Mouse (Mus musculus) adrenal gland, postnatal 4 days (tissue): ENCODE data around the gene Fbln7. TPM values are rescaled to one million over a fixed set of nuclear protein-coding genes. Genes with fewer than 3 reads are reported as not detected.

Experiments used
- microRNA-seq: library from miRNA; unstranded; fragments of <30 nt; microRNA quantifications from one replicate; pipeline ENCODE4 v1.2.0, GENCODE M21; 2021
- total RNA-seq, 2 experiments: library from RNA; stranded (reverse); gene quantifications; 2 replicates each; pipeline ENCODE4 v1.2.3; 2021

The Fbln7 gene
- total RNA-seq, 2 experiments from 2014 or later, result 5.3 to 6.0 TPM

Small RNA genes within 50 kb of the gene (microRNA-seq; reads per million reads assigned to microRNA genes)
- not detected for gene Gm22859

Other genes starting within 250 kb of the Fbln7 start
- gene Anapc1, start 175.6 kb upstream of the Fbln7 start, total RNA-seq, result 100 to 1,000 TPM in 1 of 2 experiments, 10 to 100 TPM in 1; 96.7 to 103 TPM
- 10 to 100 TPM; 15.5 to 16.8 TPM for gene Mertk, start 164.0 kb upstream of the Fbln7 start, total RNA-seq
- 10 to 100 TPM; 44.8 to 45.7 TPM for gene Tmem87b, start 44.9 kb upstream of the Fbln7 start, total RNA-seq
- 1 to 10 TPM; 3.7 to 4.1 TPM for gene Zc3h8, start 81.1 kb downstream of the Fbln7 start, total RNA-seq
- gene Zc3h6, start 104.4 kb downstream of the Fbln7 start, total RNA-seq, result 10 to 100 TPM; 13.3 to 17.0 TPM
- gene Gm10762, start 104.7 kb downstream of the Fbln7 start, total RNA-seq, result 10 to 100 TPM; 10.9 to 11.6 TPM
- gene Vinac1, start 185.2 kb downstream of the Fbln7 start, total RNA-seq, result under 1 TPM; 0.14 to 0.25 TPM
- 10 to 100 TPM; 15.5 to 18.1 TPM for gene Ttl, start 203.0 kb downstream of the Fbln7 start, total RNA-seq
- 10 to 100 TPM; 24.3 to 29.1 TPM for gene Polr1b, start 238.0 kb downstream of the Fbln7 start, total RNA-seq